Mouse (Mus musculus): ENCODE results near the gene Cdan1.

Gene Cdan1

DNA sequence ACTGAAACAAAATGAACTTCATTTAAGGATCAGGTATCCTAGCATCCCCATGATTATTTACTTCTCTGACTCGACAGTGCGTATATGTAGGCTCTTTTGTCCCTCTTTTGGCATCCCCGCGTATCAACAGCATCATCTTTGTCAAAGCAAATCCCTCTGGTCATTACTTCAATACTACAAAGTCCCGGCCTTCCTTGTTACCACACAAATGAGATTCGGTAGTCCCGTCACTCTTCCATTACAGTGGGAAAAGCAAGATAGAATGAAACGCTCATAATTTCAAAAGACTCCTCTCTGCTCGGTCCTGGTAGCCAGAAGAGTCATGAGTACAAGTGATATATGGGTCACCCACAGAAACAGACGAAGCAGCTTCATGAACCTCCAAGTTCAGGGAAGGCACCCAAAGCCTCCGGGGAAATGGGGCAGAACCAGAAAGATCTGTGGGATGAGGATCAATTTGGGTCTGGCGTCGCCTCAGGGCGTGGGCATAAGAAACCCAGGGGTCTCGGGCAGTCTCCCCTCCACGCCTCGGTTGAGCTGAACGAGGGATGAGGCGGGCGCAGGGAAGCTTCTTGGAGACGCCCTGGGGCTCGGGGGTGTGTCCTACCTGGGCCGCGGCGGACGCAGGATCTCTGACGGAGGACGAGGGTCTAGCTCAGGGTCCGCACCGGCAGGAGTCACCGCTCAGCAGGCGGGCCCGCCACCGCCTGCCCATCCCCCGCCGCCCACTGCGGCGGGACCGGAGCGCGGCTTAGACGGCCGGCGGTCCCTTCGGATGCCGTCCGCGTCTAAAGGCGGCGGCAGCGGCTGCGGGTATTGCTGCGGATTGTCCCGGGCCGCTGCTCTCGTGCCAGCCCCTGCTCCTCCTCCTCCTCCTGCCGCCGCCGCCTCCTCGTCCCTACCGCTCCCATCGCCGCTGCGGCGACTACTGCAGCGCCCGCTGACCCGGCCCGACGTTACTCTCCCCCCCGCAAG lies at the start of gene Cdan1:
Gene Cdan1, minus strand, starts transcription at position 680 of the 975 bp plus-strand sequence.
- DNase-seq (ENCODE audit: low spot score) = peak; percentile 31

GRCm38 (mm10) chr2:120896361-120896760 lies 46.4 kb upstream of the Cdan1 start:
- no peak for DNase-seq (ENCODE audit: low spot score)

DNA sequence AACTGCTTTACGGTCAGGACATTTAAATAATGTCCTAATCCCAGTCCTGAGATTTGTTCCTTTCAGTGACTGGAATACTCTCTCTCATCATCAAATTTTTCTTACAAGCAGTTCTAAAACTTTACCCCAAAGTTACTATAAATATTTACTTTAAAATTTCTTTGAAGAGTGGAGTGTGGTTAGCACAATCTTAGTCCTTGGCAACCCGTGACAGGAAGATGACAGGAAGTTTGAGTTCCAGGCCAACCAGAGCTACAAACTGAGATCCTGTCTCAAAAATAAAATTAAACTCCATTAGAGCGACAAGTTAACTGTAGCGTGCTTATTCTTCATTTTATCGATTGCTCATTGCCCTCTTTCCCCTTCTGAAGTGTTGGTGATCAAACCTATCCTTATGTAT lies 37.7 kb upstream of the Cdan1 start:
- no peak for DNase-seq (ENCODE audit: low spot score)

DNA sequence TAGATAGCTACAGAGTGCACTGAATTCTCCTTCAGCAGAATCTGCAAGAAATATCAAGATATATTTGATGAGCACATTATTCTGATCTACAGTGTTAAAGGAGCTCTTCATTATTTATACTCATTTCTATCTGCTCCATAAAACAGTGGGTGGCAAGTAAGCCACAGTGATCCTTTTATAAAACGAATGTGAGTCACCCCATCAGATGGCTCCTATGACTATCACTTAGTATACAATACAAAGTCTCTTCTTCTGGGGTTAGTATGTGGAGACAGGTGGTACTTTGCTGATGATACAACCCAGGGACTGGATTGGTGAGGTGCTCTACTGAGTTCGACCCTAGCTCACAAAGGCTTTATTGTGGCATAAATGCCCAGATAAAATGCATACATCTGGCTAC lies 23.3 kb upstream of the Cdan1 start:
- DNase-seq (ENCODE audit: low spot score) = no peak

- no peak for DNase-seq (ENCODE audit: low spot score)
Measured at GRCm38 (mm10) chr2:120871447-120872336, 21.8 kb upstream of the Cdan1 start.

- DNase-seq (ENCODE audit: low spot score) = no peak
Measured at GRCm38 (mm10) chr2:120867336-120867735, 17.4 kb upstream of the Cdan1 start.

- DNase-seq (ENCODE audit: low spot score) = no peak
Measured at GRCm38 (mm10) chr2:120866561-120866960, 16.6 kb upstream of the Cdan1 start.

- no peak for DNase-seq (ENCODE audit: low spot score)
Measured at GRCm38 (mm10) chr2:120863389-120863788, 13.5 kb upstream of the Cdan1 start.

- no peak for DNase-seq (ENCODE audit: low spot score)
Measured at GRCm38 (mm10) chr2:120860699-120861098, 10.8 kb upstream of the Cdan1 start.

DNA sequence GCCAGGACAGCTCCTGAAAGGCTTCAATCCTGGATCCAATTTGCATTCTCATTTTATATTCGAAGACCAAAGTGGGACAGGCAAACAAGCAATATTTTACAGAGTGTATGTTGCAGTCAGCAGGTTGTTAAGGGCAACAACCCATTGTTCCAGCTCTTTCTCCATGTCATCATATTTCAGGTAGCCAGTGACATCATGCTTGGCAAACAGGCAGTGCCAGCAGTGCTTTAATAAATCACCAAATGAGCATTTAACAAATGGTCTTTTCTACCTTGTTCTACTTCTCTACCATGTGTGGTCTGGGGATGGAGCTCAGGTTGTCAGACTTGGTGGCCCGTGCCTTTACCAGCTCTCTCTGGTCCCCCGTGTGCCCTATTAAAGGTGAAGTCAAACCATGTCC lies 8.2 kb upstream of the Cdan1 start:
- no peak for DNase-seq (ENCODE audit: low spot score)

- DNase-seq (ENCODE audit: low spot score) = no peak
Measured at GRCm38 (mm10) chr2:120853151-120853550, 3.2 kb upstream of the Cdan1 start.

- DNase-seq (ENCODE audit: low spot score) = no peak
Measured at GRCm38 (mm10) chr2:120852626-120853025, 2.7 kb upstream of the Cdan1 start.

- peak; percentile 99 for DNase-seq (ENCODE audit: low spot score)
Measured at GRCm38 (mm10) chr2:120850424-120851082, 625 bp upstream of the Cdan1 start, which contains the start of gene Ttbk2. TSS of gene Ttbk2 (minus strand) at chr2:120850604.

DNA sequence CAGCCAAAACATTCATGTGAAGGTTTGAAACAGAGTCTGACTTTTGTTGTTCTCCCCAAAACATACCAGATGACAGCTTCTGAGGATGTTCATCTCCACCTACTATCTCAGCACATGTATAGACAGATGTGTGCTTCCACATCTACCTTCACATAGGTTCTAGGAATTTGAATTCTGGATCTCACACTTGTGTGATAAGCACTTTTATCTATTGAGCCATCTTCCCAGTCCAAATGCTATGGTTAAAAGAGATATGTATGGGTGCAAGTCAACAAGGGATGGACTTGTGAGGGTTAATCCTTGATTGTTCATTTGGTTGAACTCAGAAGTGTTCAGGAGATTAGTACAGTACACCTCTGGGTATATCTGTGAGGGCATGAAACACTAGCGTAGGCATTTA lies 4.6 kb downstream of the Cdan1 start:
- DNase-seq (ENCODE audit: low spot score) = no peak

GRCm38 (mm10) chr2:120843990-120844389 lies 5.9 kb downstream of the Cdan1 start:
- DNase-seq (ENCODE audit: low spot score) = no peak

GRCm38 (mm10) chr2:120841211-120841610 lies 8.7 kb downstream of the Cdan1 start:
- no peak for DNase-seq (ENCODE audit: low spot score)

- no peak for DNase-seq (ENCODE audit: low spot score)
Measured at GRCm38 (mm10) chr2:120835167-120835566, 14.8 kb downstream of the Cdan1 start.

DNA sequence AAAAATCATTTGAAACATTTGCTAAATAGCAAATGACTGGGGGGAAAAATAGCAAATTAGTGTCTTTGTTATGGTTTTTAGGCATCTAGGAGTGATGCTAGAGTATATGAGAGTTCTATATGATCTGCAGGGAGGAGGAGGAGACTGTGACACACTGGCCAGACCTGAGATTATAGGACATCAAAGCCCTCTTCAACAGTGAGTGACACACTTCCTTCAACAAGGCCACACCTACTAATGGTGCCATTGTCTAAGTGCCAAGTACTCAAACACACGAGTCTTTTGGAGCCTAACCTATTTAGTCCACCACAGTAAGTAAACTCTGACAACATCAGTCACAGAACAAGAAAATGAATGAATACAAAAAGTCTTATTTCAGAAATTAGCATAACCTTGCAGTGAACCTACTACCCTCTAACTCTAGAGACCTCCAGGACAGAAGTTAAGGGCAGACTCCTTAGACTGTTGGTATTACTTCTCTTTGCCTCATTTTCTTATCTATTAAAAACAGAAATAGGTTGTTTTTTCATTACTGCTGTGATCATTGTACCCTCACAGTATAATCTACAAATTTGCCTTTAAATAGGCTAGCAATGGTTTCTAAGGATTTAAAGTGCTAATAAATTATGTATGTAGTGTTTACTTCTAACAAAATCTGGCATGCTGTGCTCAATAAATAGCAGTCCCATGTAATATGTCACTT lies 22.8 kb downstream of the Cdan1 start:
- DNase-seq (ENCODE audit: low spot score) = no peak

DNA sequence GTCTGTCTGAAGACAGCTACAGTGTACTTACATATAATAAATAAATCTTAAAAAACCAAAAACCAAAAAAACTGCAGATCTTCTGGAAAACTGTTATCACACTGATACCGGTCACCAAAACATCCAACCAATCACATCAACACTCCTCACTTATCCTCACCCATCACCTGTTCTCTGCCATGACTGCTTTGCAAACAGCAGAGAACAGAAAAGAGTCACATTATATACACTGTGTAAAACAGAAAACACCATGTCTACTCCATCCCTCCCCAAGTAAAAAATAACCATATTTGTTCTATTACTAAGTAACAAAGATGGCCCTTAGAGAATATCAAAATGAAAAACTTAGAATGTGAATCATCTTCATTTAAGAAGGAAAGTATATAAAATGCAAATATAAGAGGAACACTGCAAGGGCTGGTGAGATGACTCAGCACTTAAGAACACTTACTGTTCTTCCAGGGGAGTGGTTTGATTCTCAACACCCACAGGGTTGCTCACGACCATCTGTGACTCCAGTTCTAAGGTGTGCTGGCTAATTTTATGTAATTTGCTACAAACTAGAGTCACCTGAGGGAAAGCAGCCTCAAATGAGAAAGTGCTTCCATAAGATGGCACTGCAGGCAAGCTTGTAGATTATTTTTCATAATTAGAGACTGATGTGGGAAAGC lies 79.5 kb downstream of the Cdan1 start:
- DNase-seq (ENCODE audit: low spot score) = no peak

- DNase-seq (ENCODE audit: low spot score) = no peak
Measured at GRCm38 (mm10) chr2:120761922-120762321, 88.0 kb downstream of the Cdan1 start.

DNA sequence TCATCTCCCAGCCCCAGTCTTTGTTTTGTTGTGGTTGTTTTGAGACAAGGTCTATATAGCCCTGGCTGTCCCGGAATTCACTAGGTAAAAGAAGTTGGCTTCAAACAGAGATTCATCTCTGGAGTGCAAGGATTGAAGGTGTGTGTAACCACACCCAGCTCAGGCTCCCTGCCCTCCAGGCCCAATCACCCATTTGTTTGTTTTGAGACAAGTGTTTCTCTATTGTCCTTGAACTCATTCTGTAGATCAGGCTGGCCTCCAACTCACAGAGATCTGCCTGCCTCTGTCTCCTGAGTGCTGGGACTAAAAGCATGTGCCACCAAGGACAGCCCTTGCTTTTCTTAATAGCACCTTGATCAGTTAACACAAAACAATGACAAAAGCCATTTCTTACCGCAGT lies 101.9 kb downstream of the Cdan1 start:
- DNase-seq (ENCODE audit: low spot score) = no peak

Measured in ovary, postnatal 10 days (tissue).